Mouse (Mus musculus): ENCODE results near the gene Kremen2. TPM values are rescaled to one million over a fixed set of nuclear protein-coding genes. Genes with fewer than 3 reads are reported as not detected.
A peak's percentile ranks its signal among the peaks of the same experiment; 100 is the strongest.

The Kremen2 gene
- 0.23 and 0.25 TPM in 2 replicates for polyA plus RNA-seq (2014; fragmentation: Nextera tagmentation; extraction: Ambion mirVana)

GRCm38 (mm10) chr17:23745301-23746251, at the start of gene Kremen2:
Gene Kremen2, minus strand, starts transcription at chr17:23745833.
- DNase-seq (ENCODE audit: low spot score), result peak; percentile 59
- Histone ChIP-seq H3K27ac (ENCODE audit: low read depth, low read length) (no peak within 1 kb of the TSS), H3K9ac (ENCODE audit: low read length) (peak within 1 kb of the TSS; percentile 55), H3K4me2 (ENCODE audit: low read length) (peak within 1 kb of the TSS; percentile 63), H3K4me1 (ENCODE audit: control insufficient read depth, insufficient read depth, low read length) (peaks cover 11% of the 10 kb centered on the region; the same call in 1 of the 2 replicates), H3K36me3 (ENCODE audit: control insufficient read depth, insufficient read depth, low read length) (peaks cover 5% of the 10 kb centered on the region; the same call in 1 of the 2 replicates), H3K9me3 (replicated peaks; ENCODE audit: control insufficient read depth, low read length) (no peaks in the 10 kb centered on the region), H3K27me3 (replicated peaks; ENCODE audit: control insufficient read depth, insufficient read depth, low read length) (peaks cover 64% of the 10 kb centered on the region), H3K4me3 (ENCODE audit: low read depth, low read length) (peak within 1 kb of the TSS; percentile 32)
- 0 out of 2 replicates have a peak, but pooled peaks have one; percentile 10 for ATAC-seq
- WGBS, result under 1% methylated on average over 38 of the region's 45 CpGs

GRCm38 (mm10) chr17:23795323-23795722, 49.7 kb upstream of the Kremen2 start:
- 95% methylated on average over 8 of the region's 8 CpGs for WGBS
- Histone ChIP-seq H3K27ac (ENCODE audit: low read depth, low read length) (no peak overlapping the region), H3K9me3 (replicated peaks; ENCODE audit: control insufficient read depth, low read length) (no peaks in the 10 kb centered on the region), H3K27me3 (replicated peaks; ENCODE audit: control insufficient read depth, insufficient read depth, low read length) (no peaks in the 10 kb centered on the region), H3K36me3 (ENCODE audit: control insufficient read depth, insufficient read depth, low read length) (no peaks in the 10 kb centered on the region), H3K4me1 (ENCODE audit: control insufficient read depth, insufficient read depth, low read length) (peaks cover 5% of the 10 kb centered on the region), H3K4me3 (ENCODE audit: low read depth, low read length) (no peak overlapping the region), H3K4me2 (ENCODE audit: low read length) (no peak overlapping the region), H3K9ac (ENCODE audit: low read length) (no peak overlapping the region)
- ATAC-seq (no peak), DNase-seq (ENCODE audit: low spot score) (no peak)

DNA sequence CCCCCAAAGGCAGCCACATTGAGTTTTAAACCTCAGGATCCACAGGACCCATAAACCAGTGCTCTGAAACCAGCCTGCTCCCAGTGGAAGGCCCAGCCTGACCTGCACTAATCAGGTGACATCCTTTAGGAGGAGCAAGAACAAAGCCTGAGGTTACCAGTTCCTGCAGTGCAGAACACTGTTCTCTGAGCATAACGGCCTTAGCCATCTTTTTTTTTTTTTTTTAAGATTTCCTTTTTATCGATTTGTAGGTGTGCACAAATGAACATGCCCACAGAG, 45.4 kb upstream of the Kremen2 start:
- ATAC-seq (no peak), DNase-seq (ENCODE audit: low spot score) (no peak)
- H3K4me1 ChIP-seq (ENCODE audit: control insufficient read depth, insufficient read depth, low read length), result peaks cover 17% of the 10 kb centered on the region
- no peaks in the 10 kb centered on the region for H3K9me3 ChIP-seq (replicated peaks; ENCODE audit: control insufficient read depth, low read length)
- peak overlapping the region; percentile 80 for H3K9ac ChIP-seq (ENCODE audit: low read length)
- peak overlapping the region; percentile 35 for H3K4me3 ChIP-seq (ENCODE audit: low read depth, low read length)
- peak overlapping the region; percentile 89 for H3K27ac ChIP-seq (ENCODE audit: low read depth, low read length)
- 56% methylated on average over 2 of the region's 2 CpGs for WGBS
- H3K4me2 ChIP-seq (ENCODE audit: low read length), result peak overlapping the region; percentile 79
- no peaks in the 10 kb centered on the region for H3K27me3 ChIP-seq (replicated peaks; ENCODE audit: control insufficient read depth, insufficient read depth, low read length)
- no peaks in the 10 kb centered on the region for H3K36me3 ChIP-seq (ENCODE audit: control insufficient read depth, insufficient read depth, low read length)

DNA sequence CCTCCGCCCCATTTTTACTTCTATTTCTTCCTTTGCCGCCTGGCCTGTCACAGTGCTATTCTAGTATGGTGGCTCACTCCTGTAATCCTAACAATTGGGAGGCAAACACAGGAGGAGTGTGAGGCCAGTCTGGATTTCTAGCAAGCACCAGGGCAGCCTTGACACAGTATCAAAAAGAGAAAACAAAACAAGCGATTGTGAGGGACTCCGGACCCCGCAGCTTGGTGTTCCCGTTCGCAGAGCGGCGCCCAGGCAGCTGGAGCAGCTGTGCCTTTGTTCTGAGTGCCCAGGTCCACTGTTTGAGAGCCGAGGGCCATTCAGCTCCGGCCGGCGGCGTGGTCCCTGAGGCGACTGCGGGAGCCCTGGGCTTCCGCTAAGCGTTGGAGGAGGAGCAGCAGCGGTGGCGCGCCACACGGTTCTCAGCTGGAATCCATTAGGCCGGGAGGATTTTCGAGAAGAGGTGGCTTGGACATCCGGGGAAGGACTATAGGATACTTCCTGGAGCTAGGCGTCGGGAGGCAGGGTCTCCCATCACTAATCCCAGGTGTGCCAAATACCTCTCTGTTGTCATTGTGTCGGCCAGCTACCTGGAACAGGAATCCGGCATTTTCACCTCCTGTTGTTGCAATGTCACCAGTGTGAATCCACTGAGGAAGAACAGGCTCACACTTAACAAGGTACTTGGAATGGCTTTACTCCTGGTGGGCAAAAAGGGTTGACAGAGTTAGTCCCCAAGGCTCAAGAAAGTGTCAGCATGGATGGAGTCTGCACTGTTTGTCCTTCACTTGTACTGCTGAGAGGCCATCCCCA, 44.8 kb upstream of the Kremen2 start, which contains the start of gene Srrm2:
Srrm2 (plus strand) TSS at position 264 of the 810 bp plus-strand sequence.
- WGBS, result 2% methylated on average over 29 of the region's 29 CpGs
- Histone ChIP-seq H3K4me3 (ENCODE audit: low read depth, low read length) (peak within 1 kb of the TSS; percentile 35), H3K4me2 (ENCODE audit: low read length) (peak within 1 kb of the TSS; percentile 79), H3K27ac (ENCODE audit: low read depth, low read length) (peak within 1 kb of the TSS; percentile 89), H3K27me3 (replicated peaks; ENCODE audit: control insufficient read depth, insufficient read depth, low read length) (no peaks in the 10 kb centered on the region), H3K36me3 (ENCODE audit: control insufficient read depth, insufficient read depth, low read length) (no peaks in the 10 kb centered on the region), H3K9ac (ENCODE audit: low read length) (peak within 1 kb of the TSS; percentile 80), H3K9me3 (replicated peaks; ENCODE audit: control insufficient read depth, low read length) (no peaks in the 10 kb centered on the region), H3K4me1 (ENCODE audit: control insufficient read depth, insufficient read depth, low read length) (peaks cover 19% of the 10 kb centered on the region)
- peak; percentile 63 for DNase-seq (ENCODE audit: low spot score)
- ATAC-seq, result peak; percentile 43

- peak overlapping the region; percentile 89 for H3K27ac ChIP-seq (ENCODE audit: low read depth, low read length)
- H3K36me3 ChIP-seq (ENCODE audit: control insufficient read depth, insufficient read depth, low read length), result no peaks in the 10 kb centered on the region
- H3K4me1 ChIP-seq (ENCODE audit: control insufficient read depth, insufficient read depth, low read length), result peaks cover 23% of the 10 kb centered on the region
- peak overlapping the region; percentile 79 for H3K4me2 ChIP-seq (ENCODE audit: low read length)
- no peak for DNase-seq (ENCODE audit: low spot score)
- H3K9ac ChIP-seq (ENCODE audit: low read length), result peak overlapping the region; percentile 80
- WGBS, result 9% methylated on average over 8 of the region's 8 CpGs
- no peaks in the 10 kb centered on the region for H3K9me3 ChIP-seq (replicated peaks; ENCODE audit: control insufficient read depth, low read length)
- no peaks in the 10 kb centered on the region for H3K27me3 ChIP-seq (replicated peaks; ENCODE audit: control insufficient read depth, insufficient read depth, low read length)
- ATAC-seq, result no peak
- peak overlapping the region; percentile 35 for H3K4me3 ChIP-seq (ENCODE audit: low read depth, low read length)
These were observed 44.2 kb upstream of the Kremen2 start for GRCm38 (mm10) chr17:23789749-23790268.

GRCm38 (mm10) chr17:23788973-23789372, 43.3 kb upstream of the Kremen2 start:
- DNase-seq (ENCODE audit: low spot score), result no peak
- WGBS, result 87% methylated on average over 4 of the region's 4 CpGs

DNA sequence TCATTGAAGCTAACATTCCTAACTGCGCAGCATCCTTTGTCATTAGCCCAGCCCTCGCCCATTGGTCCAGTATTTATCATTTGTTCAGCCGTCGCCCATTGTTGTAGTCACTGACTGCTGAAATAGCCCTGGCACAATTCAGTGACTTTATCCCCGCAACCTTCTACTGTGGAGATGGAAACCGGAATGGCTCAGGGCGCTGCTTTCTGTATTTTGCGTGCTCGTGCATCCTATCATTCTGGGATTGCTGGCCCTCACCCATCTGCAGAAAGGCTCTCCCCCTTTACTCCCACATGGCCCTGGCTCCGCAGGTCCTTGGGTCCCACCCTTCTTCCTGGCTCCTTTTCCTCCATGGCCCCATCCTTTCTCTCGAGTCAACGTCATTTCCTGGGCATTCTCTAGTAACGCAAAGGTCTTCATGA, 40.9 kb upstream of the Kremen2 start:
- 13% methylated on average over 13 of the region's 13 CpGs for WGBS
- Histone ChIP-seq H3K4me1 (ENCODE audit: control insufficient read depth, insufficient read depth, low read length) (peaks cover 23% of the 10 kb centered on the region), H3K36me3 (ENCODE audit: control insufficient read depth, insufficient read depth, low read length) (no peaks in the 10 kb centered on the region), H3K27ac (ENCODE audit: low read depth, low read length) (peak overlapping the region; percentile 85), H3K4me3 (ENCODE audit: low read depth, low read length) (peak overlapping the region; percentile 56), H3K9me3 (replicated peaks; ENCODE audit: control insufficient read depth, low read length) (no peaks in the 10 kb centered on the region), H3K4me2 (ENCODE audit: low read length) (peak overlapping the region; percentile 73), H3K9ac (ENCODE audit: low read length) (peak overlapping the region; percentile 75; the same call in 1 of the 2 replicates), H3K27me3 (replicated peaks; ENCODE audit: control insufficient read depth, insufficient read depth, low read length) (no peaks in the 10 kb centered on the region)
- DNase-seq (ENCODE audit: low spot score) (peak; percentile 66), ATAC-seq (peak; percentile 54)

More at GRCm38 (mm10) chr17:23788973-23789372, 43.3 kb upstream of the Kremen2 start:
- H3K27ac ChIP-seq (ENCODE audit: low read depth, low read length), result no peak overlapping the region
- H3K4me3 ChIP-seq (ENCODE audit: low read depth, low read length), result no peak overlapping the region
- no peak overlapping the region for H3K4me2 ChIP-seq (ENCODE audit: low read length)
- no peak overlapping the region for H3K9ac ChIP-seq (ENCODE audit: low read length)
- H3K36me3 ChIP-seq (ENCODE audit: control insufficient read depth, insufficient read depth, low read length), result no peaks in the 10 kb centered on the region
- no peaks in the 10 kb centered on the region for H3K9me3 ChIP-seq (replicated peaks; ENCODE audit: control insufficient read depth, low read length)
- H3K27me3 ChIP-seq (replicated peaks; ENCODE audit: control insufficient read depth, insufficient read depth, low read length), result no peaks in the 10 kb centered on the region
- ATAC-seq, result no peak
- H3K4me1 ChIP-seq (ENCODE audit: control insufficient read depth, insufficient read depth, low read length), result peaks cover 23% of the 10 kb centered on the region

DNA sequence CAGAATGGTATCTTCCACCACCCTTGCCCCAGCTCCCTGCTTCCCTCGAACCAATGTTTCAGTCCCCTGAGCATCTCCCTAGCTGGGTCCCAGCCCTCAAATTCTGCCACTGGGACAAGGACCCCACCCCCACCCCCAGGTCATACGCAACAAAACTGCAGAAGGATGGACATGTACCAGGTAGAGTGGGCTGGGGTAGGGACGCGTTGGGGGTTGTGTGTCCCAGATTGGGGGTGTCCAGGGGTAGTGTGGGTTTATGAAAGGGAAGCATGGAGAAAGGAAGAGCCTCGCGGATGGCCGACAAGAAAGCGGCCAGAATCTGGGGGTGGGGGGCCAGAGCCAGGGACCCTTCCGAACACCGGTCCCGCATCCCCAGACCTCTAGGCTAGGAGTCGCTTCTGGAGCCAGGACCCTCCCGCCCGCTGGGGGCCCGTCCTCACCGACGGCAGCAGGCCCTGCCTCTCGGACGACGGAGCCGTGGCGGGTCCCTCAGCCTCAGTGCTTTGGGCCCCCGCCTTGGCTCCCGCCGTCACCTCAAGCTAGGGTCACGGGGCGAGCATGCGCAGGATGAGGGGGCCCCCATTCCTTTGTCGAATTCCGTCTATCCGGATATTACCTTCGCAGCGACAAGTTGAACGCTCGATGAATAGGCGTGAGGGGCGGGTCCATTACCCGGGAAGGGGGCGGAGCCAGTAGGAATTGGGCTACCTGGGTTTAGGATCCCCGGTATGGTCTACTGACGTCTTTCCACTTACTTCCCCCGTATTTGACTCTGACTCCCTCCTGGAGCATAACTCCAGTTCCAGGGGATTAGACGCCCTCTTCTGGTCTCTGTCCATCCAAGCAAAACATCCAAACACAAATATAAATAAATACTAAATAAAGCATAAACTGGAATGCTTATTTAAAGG, 40.2 kb upstream of the Kremen2 start, which contains the start of gene Flywch2:
Flywch2 (minus strand) TSS at position 521 of the 911 bp plus-strand sequence.
- peaks cover 21% of the 10 kb centered on the region for H3K4me1 ChIP-seq (ENCODE audit: control insufficient read depth, insufficient read depth, low read length)
- no peaks in the 10 kb centered on the region for H3K36me3 ChIP-seq (ENCODE audit: control insufficient read depth, insufficient read depth, low read length)
- peak within 1 kb of the TSS; percentile 56 for H3K4me3 ChIP-seq (ENCODE audit: low read depth, low read length)
- peak within 1 kb of the TSS; percentile 85 for H3K27ac ChIP-seq (ENCODE audit: low read depth, low read length)
- DNase-seq (ENCODE audit: low spot score) (peak; percentile 95), ATAC-seq (peak; percentile 86)
- H3K4me2 ChIP-seq (ENCODE audit: low read length), result peak within 1 kb of the TSS; percentile 73
- no peaks in the 10 kb centered on the region for H3K9me3 ChIP-seq (replicated peaks; ENCODE audit: control insufficient read depth, low read length)
- 2% methylated on average over 42 of the region's 43 CpGs for WGBS
- no peaks in the 10 kb centered on the region for H3K27me3 ChIP-seq (replicated peaks; ENCODE audit: control insufficient read depth, insufficient read depth, low read length)
- peak within 1 kb of the TSS; percentile 75 for H3K9ac ChIP-seq (ENCODE audit: low read length)

All from forebrain, embryonic 14.5 days (tissue).